Mouse (Mus musculus): ENCODE results near the gene Cdh22. TPM values are rescaled to one million over a fixed set of nuclear protein-coding genes. Genes with fewer than 3 reads are reported as not detected.

Gene Cdh22
- total RNA-seq, 2 experiments from 2014 or later: 12.9 to 13.0 TPM

- no peak for DNase-seq (ENCODE audit: extremely low spot score in 1 of 2, low spot score in 1 of 2)
These were observed 135.8 kb downstream of the Cdh22 start for GRCm38 (mm10) chr2:165098861-165099260.

GRCm38 (mm10) chr2:165096367-165096766 lies 138.3 kb downstream of the Cdh22 start:
- DNase-seq (ENCODE audit: extremely low spot score in 1 of 2, low spot score in 1 of 2): no peak

GRCm38 (mm10) chr2:165092393-165092792 lies 142.3 kb downstream of the Cdh22 start:
- no peak for DNase-seq (ENCODE audit: extremely low spot score in 1 of 2, low spot score in 1 of 2)

GRCm38 (mm10) chr2:165091433-165091965 lies 143.2 kb downstream of the Cdh22 start:
- no peak for DNase-seq (ENCODE audit: extremely low spot score in 1 of 2, low spot score in 1 of 2)

GRCm38 (mm10) chr2:165090650-165091049 lies 144.0 kb downstream of the Cdh22 start, which contains the start of gene 1700025C18Rik:
Gene 1700025C18Rik (minus strand): TSS chr2:165090750.
- no peak for DNase-seq (ENCODE audit: extremely low spot score in 1 of 2, low spot score in 1 of 2)

- no peak for DNase-seq (ENCODE audit: extremely low spot score in 1 of 2, low spot score in 1 of 2)
These were observed 145.2 kb downstream of the Cdh22 start for GRCm38 (mm10) chr2:165089470-165089869.

GRCm38 (mm10) chr2:165086634-165087033 lies 148.0 kb downstream of the Cdh22 start:
- no peak for DNase-seq (ENCODE audit: extremely low spot score in 1 of 2, low spot score in 1 of 2)

GRCm38 (mm10) chr2:165081257-165081656 lies 153.4 kb downstream of the Cdh22 start:
- DNase-seq (ENCODE audit: extremely low spot score in 1 of 2, low spot score in 1 of 2): no peak

GRCm38 (mm10) chr2:165080657-165081056 lies 154.0 kb downstream of the Cdh22 start:
- no peak for DNase-seq (ENCODE audit: extremely low spot score in 1 of 2, low spot score in 1 of 2)

GRCm38 (mm10) chr2:165078605-165079004 lies 156.0 kb downstream of the Cdh22 start:
- DNase-seq (ENCODE audit: extremely low spot score in 1 of 2, low spot score in 1 of 2): no peak

- DNase-seq (ENCODE audit: extremely low spot score in 1 of 2, low spot score in 1 of 2): no peak
These were observed 156.6 kb downstream of the Cdh22 start for GRCm38 (mm10) chr2:165078045-165078444.

GRCm38 (mm10) chr2:165077055-165077454 lies 157.6 kb downstream of the Cdh22 start:
- DNase-seq (ENCODE audit: extremely low spot score in 1 of 2, low spot score in 1 of 2): no peak

- DNase-seq (ENCODE audit: extremely low spot score in 1 of 2, low spot score in 1 of 2): peak; percentile 87 to 93
These were observed 159.7 kb downstream of the Cdh22 start for GRCm38 (mm10) chr2:165074937-165075336.

- no peak for DNase-seq (ENCODE audit: extremely low spot score in 1 of 2, low spot score in 1 of 2)
These were observed 160.4 kb downstream of the Cdh22 start for GRCm38 (mm10) chr2:165074081-165074884.

- DNase-seq (ENCODE audit: extremely low spot score in 1 of 2, low spot score in 1 of 2): no peak
These were observed 161.3 kb downstream of the Cdh22 start for GRCm38 (mm10) chr2:165073381-165073781.

- DNase-seq (ENCODE audit: extremely low spot score in 1 of 2, low spot score in 1 of 2): peak in 1 of 2 experiments; percentile 74
These were observed 164.4 kb downstream of the Cdh22 start for GRCm38 (mm10) chr2:165070096-165070816.

- no peak for DNase-seq (ENCODE audit: extremely low spot score in 1 of 2, low spot score in 1 of 2)
These were observed 165.8 kb downstream of the Cdh22 start for GRCm38 (mm10) chr2:165068806-165069205.

- no peak for DNase-seq (ENCODE audit: extremely low spot score in 1 of 2, low spot score in 1 of 2)
These were observed 170.2 kb downstream of the Cdh22 start for GRCm38 (mm10) chr2:165064489-165064888.

- no peak for DNase-seq (ENCODE audit: extremely low spot score in 1 of 2, low spot score in 1 of 2)
These were observed 172.8 kb downstream of the Cdh22 start for GRCm38 (mm10) chr2:165061638-165062433.
